Mouse (Mus musculus) erythroblast, adult 5-6 weeks (primary cell): ENCODE measurements around the gene Dgkd. TPM values are rescaled to one million over a fixed set of nuclear protein-coding genes. Genes with fewer than 3 reads are reported as not detected.
A peak's percentile ranks its signal among the peaks of the same experiment; 100 is the strongest.

Experiments used
- ATAC-seq: replicated peaks from 2 replicates; pipeline ENCODE4 v1.8.0; 2016; ENCODE audit warnings: moderate number of reproducible peaks, mild to moderate bottlenecking, moderate TSS enrichment, inconsistent platforms; ENCODE audit not compliant: poor library complexity, low FRiP score, severe bottlenecking
- total RNA-seq, 2 experiments: library from RNA; stranded (forward) in 1 of 2; stranded (reverse) in 1 of 2; fragments of 150-400 nt in 1 of 2; fragments of 200-764, 138-1000 nt in 1 of 2; gene quantifications; 2 replicates each; pipeline versions ENCODE4 v1.2.3 to v1.2.4; 2015 to 2017; ENCODE audit warnings: low replicate concordance in 2 of 2

Gene Dgkd
- total RNA-seq, 2 experiments from 2014 or later = 10.2 to 11.9 TPM

- ATAC-seq = no peak
These were observed 26.6 kb downstream of the Dgkd start for GRCm38 (mm10) chr1:87879494-87880325.

DNA sequence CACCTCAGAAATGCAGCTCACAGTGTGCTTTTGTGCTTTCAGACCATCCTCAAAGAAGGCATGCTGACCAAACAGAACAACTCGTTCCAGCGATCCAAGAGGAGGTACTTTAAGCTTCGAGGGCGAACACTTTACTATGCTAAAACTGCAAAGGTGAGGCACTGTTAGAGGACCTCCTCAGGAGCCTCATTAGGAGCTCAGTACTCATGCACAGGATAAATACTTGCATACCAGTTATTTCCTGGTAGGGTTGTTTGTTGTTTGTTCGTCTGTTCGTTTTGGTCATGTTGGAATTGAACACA, 27.2 kb downstream of the Dgkd start:
- no peak for ATAC-seq

DNA sequence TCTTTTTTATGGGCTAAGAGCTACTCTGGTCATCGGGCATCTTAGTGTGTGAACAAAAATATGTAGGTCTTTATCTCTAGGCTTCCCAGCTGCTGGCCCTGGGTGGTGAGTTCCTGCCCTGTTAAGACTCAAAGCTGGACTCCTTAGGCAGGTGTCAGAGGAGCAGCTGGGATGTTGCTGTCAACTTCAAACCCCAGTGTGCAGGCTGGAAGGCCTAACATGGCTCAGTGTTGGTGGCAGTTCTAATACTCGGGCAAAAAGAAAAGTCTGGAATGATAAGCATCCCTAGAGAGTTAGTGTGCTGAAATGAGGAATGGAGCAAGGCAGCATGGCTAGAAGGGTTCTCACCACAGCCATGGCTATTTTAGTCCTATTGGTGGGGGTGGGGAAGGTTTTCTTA, 27.8 kb downstream of the Dgkd start:
- ATAC-seq = no peak

DNA sequence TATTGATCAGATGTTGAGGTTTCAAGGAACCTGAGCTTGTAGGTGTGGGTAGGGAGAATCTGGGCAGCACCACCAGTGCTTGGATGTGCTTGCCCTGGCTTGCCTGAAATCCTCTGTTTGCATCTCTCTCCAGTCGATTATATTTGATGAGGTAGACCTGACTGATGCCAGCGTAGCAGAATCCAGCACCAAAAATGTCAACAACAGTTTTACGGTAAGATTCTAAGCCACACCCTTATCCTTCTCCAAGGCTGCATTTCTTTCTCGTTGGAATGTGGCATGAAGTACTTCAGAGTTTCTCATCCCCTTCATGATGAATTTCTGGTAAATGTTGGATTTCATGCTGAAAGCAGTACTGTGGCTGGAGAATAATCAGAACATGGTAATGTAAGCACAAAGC, 28.6 kb downstream of the Dgkd start:
- ATAC-seq = no peak

DNA sequence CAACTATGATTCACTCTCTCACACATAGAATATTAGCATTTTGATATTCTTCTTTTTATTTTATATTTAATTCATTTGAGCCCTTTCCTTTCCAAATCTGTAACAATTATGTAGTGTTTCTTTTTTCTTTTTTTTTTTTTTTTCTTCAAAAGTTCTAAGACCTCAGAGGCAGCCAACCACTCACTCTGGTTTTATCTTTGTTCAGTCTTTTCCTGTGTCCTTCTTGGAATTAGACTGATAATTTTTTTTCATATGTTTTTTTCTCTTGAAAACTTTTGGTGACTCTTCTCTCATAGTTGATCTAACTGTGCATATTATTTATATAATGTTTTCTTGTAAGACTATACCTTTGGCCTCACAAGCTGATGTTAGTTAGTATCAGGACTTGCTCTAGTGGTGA, 29.5 kb downstream of the Dgkd start:
- no peak for ATAC-seq

- ATAC-seq = peak; percentile 36; the same call in 1 of the 2 replicates
These were observed 37.9 kb downstream of the Dgkd start for GRCm38 (mm10) chr1:87890960-87891359.

DNA sequence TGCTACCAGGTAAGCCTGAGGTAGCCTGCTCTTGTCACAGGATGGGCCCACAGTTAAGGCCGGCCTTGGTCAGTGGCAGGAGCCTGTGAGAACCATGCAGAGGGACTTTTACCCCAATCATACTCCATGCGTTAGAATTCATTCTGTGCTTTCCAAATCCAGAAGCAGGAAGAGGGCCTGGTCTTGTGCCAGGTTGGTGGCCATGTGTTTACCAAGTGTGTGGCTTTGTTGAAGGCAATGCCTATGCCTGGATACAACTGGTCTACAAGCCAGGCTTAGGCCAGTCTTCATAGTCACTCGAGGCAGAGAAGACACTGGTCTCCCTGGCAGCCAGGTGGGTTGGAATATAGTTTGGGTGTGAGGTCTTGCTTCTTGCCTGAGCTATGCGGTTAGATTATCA, 38.5 kb downstream of the Dgkd start:
- ATAC-seq = no peak

- no peak for ATAC-seq
These were observed 39.4 kb downstream of the Dgkd start for GRCm38 (mm10) chr1:87892499-87892898.

GRCm38 (mm10) chr1:87893414-87893813, 40.3 kb downstream of the Dgkd start:
- no peak for ATAC-seq

DNA sequence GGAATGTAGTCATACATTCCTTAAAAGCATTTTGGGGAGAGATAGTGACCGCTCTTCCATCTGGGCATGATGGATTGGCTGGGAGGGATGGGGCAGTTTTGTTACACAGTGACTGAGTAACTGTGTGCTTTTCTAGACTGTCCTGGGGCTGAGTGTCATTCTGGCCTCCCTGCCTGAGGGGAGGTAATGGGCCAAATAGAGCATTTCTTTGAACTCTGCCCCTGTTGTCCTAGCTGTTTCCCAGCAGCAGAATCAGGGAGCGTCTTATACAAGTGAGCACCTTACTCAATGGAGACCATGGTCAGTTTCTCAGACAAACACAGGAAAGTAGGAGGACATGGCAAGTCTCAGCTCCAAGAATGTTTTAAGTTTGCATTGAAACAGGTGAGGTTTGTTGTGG, 43.8 kb downstream of the Dgkd start:
- ATAC-seq = no peak

GRCm38 (mm10) chr1:87899701-87900100, 46.6 kb downstream of the Dgkd start:
- no peak for ATAC-seq

DNA sequence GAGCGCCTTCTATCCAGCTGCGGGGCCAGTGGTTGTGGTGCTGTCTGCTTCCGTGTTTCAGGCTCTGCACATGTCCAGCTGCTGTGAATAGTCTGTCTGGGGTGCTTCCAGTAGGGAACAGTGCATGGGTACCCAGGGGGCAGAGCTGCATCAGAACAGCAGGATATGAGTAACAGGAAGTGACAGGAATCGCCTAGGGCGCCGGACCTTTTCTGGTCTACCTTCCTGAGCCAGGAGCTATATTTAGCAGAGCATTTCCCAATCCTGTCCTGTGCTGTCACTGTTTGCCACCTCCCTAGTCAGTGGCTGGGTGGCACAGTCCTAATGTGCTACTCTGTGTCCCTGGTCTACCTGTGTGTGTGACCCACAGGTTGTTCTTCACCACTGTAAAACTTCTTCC, 47.9 kb downstream of the Dgkd start:
- ATAC-seq = no peak

DNA sequence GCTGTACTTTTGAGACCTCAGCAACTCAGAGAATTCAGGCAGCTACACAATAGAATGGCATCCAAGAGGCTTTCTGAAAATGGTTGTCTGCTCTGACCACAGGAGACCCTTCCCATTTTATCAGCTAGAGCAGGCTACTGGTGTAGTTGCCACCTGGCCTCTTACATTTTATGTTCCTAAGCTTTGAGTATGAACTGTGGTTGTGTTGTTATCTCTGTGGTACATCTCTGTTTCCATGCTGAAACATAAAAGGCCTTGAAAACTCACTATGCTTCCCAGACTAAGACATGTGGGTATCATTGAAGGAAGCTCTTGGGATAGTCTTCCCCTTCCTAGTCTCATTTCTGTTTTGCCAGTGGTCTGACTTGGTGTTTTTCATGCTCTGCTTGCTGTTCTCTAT, 49.1 kb downstream of the Dgkd start:
- no peak for ATAC-seq

DNA sequence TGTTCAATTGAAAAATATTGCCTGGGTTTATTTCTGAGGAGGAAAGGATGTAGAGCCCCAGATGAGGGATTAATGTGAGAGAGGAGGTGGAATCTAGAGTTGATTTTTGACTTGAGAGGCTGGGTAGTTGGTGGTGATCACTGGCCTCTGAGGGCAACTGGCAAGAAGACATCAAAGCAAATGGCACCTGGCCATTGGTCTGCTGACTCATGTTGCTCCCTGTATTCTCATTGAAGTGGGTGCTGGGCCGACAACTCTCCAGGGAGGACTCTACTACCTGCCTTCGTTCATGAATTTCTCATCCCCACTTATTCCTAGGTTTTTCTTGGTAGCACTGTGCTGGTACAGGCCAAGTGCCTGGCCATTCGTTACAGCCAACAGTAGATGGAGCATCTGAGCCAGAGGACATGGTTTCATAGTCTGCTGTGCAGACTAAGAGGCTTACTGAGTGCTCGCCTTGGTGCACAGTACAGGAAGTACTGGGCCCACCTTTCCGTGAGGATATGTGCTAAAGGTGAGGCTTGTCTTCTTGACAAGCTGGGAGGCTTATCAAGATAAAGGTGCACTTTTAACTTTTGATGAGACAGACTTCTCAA, 53.4 kb downstream of the Dgkd start:
- peak; percentile 76 for ATAC-seq

DNA sequence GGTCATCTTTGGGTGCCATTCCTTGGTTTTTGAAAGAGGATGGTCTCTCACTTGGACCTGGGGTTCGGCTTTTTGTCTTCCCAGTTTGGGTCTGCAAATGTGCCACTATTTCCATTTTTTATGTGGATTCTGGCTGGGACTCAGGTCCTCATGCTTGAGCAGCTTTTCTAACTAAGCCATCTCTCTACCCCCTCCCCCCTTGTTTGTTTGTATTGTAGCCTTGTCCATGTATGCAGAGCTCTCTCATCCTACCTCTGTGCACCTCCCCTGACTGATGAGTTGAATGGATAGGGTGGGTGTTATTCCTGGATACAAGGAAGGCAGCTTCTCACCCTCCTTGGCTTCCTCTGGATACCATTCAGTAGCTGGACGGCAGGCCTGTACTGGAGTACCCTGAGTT, 54.9 kb downstream of the Dgkd start:
- ATAC-seq = no peak

DNA sequence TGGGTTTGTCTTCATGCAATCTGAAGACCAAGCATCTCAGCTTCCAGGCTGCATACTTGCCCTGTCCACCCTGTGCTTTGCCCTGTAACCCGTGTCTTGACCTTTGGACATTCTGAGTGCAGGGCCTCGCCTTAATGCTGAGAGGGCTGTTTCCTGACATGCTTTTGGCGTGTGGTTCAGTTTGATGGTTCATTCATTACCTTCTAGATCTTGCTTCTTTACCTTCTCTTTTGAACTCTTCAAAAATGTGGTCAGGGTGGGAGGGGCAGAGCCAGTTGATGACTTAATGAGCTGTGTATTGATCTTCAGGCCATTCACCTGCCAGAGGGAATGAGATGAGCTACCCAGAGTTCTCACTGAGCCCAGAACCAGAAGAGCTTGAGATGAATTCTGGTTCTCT, 55.6 kb downstream of the Dgkd start:
- no peak for ATAC-seq

GRCm38 (mm10) chr1:87909565-87909964, 56.5 kb downstream of the Dgkd start:
- no peak for ATAC-seq

DNA sequence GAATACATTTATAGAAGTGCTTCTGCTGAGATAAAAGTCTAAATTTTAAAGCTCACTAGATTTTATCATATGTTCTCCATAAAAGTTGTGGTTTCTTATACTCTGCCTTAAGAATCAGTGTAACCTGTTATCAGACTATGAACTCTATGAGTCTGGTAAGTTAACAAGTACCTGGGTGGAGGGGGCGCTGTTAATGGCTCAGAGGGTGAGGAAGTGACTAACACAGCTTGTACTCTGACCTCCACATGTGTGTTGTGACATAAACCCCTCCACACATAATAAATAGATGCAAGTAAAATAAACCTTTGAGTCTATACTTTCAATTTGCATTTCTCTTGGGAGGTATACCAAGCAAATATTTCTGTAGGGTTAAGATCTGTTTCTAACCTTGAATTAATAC, 57.3 kb downstream of the Dgkd start:
- ATAC-seq = no peak

- ATAC-seq = no peak
These were observed 60.3 kb downstream of the Dgkd start for GRCm38 (mm10) chr1:87913356-87913755.

DNA sequence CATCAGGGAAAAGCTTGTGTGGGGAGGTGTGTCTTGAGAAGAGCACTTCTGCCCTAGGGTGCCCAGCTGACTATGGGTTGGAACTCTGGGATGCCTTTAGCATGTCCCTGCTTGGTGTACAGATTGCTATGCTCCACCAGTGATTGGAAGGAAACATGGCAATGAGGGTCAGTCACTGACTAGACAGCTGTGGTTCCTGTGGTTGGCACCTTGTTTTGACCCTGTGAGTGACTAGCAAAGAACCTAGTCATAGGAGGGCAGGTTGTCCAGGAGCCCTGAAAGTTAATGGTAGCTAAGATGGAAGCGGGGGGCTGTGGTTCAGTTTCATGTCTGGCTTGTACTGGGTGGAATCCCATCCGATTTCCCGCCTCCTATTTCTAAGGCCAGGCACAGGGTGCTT, 64.3 kb downstream of the Dgkd start:
- ATAC-seq = no peak

GRCm38 (mm10) chr1:87918061-87918460, 65.0 kb downstream of the Dgkd start:
- no peak for ATAC-seq
